25 mouse cellular contexts compared by ENCODE assay signal in genomic region chr11:8669138-8669537, GRCm38 (mm10).
"Had no signal": no experiment of that assay in that cellular context is flagged by ENCODE, and none has a peak within 500 bp of the region (broad histone marks: within the 10 kb centered on the region; RNA-seq: fewer than 3 reads in every experiment).

No protein-coding gene starts in this region.

- H3K9me3 ChIP-seq: heart, embryonic 13.5 days; heart, embryonic 15.5 days; hindbrain, embryonic 12.5 days; intestine, embryonic 15.5 days; limb, embryonic 13.5 days; liver, embryonic 13.5 days; liver, embryonic 15.5 days had no signal

- ATAC-seq: hindbrain, embryonic 16.5 days; inflammation-experienced regulatory T-cells, adult 6 months; intestine, embryonic 15.5 days; intestine, postnatal 0 days had no signal

- H3K27me3 ChIP-seq: intestine, embryonic 15.5 days; limb, embryonic 13.5 days had no signal

- H3K27ac ChIP-seq: heart, embryonic 13.5 days; heart, embryonic 15.5 days; hindbrain, embryonic 12.5 days; hindbrain, embryonic 14.5 days; intestine, embryonic 15.5 days; layer of hippocampus, adult 2 months; left cerebral cortex, adult 2 months; limb, embryonic 13.5 days; liver, embryonic 13.5 days; liver, embryonic 15.5 days had no signal

- H3K36me3 ChIP-seq: heart, embryonic 13.5 days; heart, embryonic 15.5 days; hindbrain, embryonic 12.5 days; intestine, embryonic 15.5 days; limb, embryonic 13.5 days; liver, embryonic 13.5 days; liver, embryonic 15.5 days had no signal

- H3K4me2 ChIP-seq: heart, embryonic 11.5 days; heart, embryonic 13.5 days; heart, embryonic 15.5 days; hindbrain, embryonic 12.5 days; hindbrain, embryonic 14.5 days; intestine, embryonic 15.5 days; limb, embryonic 13.5 days; liver, embryonic 11.5 days; liver, embryonic 13.5 days; liver, embryonic 15.5 days had no signal

- DNase-seq: gastrocnemius, postnatal 14 days; gastrocnemius, postnatal 36 days; heart, adult 18-20 months; heart, postnatal 14 days; heart, postnatal 36 days; kidney, adult 8-10 months; kidney, postnatal 10 days; kidney, postnatal 25 days; kidney, postnatal 4 days; liver; liver, embryonic 13.5 days had no signal

- H3K9ac ChIP-seq: heart, embryonic 13.5 days; heart, embryonic 15.5 days; hindbrain, embryonic 12.5 days; hindbrain, embryonic 14.5 days; intestine, embryonic 15.5 days; limb, embryonic 13.5 days; liver, embryonic 13.5 days; liver, embryonic 15.5 days had no signal

- H3K4me1 ChIP-seq: hindbrain, embryonic 12.5 days had no signal

- H3K4me3 ChIP-seq: heart, embryonic 13.5 days; heart, embryonic 15.5 days; hindbrain, embryonic 12.5 days; intestine, embryonic 15.5 days; layer of hippocampus, adult 2 months; left cerebral cortex, adult 2 months; limb, embryonic 13.5 days; liver, embryonic 13.5 days; liver, embryonic 15.5 days had no signal
